Mouse (Mus musculus) urinary bladder, postnatal 10 days (tissue): ENCODE measurements around the gene Cfap73.
A peak's percentile ranks its signal among the peaks of the same experiment; 100 is the strongest.

Source experiments
- DNase-seq: peaks from one replicate; pipeline ENCODE4 v3.0.0; 2022; ENCODE audit warnings: low spot score

The Cfap73 gene

DNA sequence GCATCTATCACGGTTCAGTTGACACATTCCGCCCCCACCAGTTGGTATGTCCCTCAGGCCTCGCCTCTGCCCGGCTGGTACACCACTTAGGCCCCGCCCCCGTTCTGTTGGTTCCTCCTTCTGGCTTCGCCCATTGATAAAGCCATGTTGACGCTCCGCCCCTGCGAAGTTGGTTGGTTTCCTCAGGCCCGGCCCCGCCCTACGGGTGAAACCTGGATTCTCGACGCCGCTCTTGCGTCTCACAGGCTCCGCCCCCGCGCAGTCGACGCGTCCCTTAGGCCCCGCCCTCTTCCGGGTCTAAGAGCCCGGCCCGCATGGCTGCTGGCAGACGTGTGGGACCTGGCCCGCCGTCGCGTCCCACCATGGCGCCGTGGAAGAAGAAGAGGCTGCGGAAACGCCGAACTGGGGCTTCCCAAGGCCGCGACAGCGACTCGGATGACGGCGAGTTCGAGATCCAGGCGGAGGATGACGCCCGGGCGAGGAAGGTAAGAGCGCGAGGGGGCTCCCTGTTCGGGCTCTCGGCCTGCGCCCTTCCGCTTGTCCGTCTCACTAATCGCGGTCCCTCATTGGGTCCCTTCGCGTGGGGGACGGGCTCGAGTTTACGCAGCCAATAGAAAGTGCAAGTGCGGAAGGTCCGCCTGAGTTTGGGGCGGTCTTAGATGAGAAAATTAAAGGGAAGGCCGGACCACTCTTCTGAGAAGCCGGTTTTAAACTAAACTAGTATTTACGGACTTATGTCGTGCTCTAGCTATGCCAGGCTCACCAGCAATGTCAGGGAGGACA, 21.0 kb downstream of the Cfap73 start:
- peak; percentile 98 for DNase-seq

DNA sequence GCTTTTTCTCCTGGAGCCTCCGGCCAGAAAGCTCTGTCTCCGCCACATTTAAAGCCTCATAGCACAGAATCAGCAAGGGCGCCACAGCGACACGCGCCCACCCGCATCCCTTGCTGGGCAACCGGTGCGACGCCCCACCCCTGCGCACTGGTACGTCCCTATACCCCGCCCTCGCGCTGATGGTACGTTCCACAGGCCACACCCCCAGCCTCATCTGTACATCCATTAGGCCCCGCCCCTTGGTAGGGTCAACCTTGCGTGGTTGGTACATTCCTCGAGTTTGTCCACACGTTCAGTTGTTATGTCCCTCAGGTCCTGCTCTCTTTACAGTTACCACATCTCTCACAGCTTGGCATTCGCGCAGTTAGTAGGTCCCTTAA, 21.6 kb downstream of the Cfap73 start, which contains the start of the genes Rita1 and Ddx54:
Rita1 (minus strand) TSS at position 148 of the 380 bp plus-strand sequence.
Ddx54 (plus strand) TSS at position 298 of the 380 bp plus-strand sequence.
- peak; percentile 79 for DNase-seq

DNA sequence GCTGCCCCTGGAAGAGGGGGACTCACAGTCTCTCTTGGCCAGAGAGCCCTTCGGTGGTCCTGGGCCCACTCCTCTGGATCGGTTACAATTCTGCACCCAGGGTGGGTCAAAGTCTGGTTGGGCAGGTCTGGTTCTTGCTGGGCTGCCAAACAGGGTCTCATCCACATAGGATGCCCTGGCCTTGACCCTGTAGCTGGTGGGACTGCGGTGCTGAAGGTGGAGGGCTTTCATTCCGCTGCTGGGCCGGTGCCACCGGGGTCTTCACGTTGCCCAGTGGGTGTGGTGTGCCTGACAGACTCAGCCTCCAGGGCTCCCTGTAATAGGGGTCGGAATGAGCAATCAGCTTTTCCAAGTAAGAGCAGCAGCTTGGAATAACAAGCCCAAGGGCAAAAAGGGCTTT, 22.6 kb downstream of the Cfap73 start:
- no peak for DNase-seq

DNA sequence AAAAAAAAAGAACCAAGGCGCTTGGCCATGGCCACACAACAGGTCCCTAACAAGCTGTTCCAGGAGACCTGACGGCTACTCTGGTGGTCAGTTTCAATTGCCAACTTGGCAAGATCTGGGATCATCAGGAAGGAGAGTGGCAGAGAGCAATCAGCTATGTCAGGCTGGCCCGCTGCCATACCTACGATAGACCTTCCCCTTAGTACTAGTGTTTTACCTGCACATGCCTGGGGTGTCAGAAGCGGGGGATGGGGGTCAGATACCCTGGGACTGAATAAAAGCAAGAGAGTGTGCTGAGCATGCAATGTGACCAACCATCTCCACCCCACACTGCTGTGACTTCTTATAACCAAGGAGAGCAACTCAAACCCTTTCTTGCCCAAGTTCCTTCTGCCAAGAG, 23.1 kb downstream of the Cfap73 start:
- DNase-seq, result no peak

DNA sequence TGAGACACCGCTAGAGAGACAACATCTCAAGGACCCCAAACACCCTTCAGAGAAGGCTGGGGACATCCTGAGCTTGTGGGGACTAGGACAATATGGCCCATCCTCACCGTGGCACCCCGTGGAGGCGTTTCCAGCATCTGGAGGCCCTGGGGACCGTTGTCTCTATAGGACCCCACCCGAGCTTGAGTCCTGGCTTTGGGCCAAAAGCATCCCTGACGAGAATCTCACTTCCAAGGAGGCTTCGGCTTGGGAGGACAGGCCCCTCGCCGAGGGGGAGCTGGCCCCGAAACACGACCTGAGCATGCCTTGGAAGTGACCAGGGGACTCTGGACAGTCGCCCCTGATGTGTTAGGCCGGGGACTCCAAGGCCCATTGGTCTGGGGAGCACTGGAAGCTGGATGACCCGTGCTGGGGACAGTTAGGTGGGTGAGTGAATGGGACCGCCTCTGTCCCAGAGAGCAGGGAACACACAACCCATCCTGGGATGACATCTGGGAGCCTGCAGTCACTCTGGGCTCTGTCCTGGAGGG, 24.7 kb downstream of the Cfap73 start:
- no peak for DNase-seq

DNA sequence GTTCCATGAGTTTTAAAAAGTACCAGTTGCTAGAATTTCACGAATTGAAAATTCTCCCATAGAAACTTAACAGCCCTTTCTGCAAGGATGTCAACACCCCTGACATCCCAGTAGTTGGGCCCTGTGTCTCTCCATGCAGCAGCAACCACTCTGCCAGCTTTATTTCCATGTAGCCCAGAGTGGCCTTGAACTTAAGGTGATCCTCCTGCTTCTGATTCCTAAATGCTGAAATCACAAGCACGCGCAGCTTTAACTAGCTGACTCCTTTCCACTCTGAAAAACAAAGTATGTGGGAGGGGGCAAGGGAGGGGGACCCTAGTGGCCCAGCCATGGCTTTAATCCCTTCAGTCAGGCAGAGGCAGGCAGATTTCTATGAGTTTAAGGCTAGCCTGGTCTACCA, 26.7 kb downstream of the Cfap73 start:
- DNase-seq, result no peak

DNA sequence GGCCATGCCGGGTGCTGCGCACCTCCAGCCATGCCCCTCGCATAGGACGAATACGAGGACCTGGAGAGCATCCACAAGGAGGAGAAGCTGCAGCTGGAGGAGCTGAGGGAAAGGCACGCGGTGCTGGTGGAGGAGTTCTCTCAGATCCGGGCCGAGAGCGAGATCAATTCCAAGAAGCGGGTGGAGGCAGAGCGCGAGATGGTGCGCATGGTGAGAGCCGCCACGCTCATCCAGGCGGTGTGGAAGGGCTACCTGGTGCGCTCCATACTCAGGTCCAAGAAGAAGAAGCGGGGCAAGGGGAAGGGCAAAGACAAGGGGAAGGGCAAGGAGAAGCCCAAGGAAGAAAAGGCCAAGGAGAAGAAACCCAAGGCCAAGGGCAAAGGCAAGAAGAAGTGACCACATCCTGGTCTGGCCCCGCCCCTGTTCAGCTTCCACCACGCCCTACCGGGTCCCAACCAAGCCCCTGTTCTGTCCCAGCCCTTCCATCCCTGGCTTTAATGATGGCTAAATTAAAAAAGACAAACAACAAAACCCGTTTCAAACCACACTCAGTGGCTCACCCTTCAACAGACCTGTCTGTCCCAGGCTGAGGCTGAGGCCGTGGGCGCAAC, 27.3 kb downstream of the Cfap73 start:
- DNase-seq, result no peak

DNA sequence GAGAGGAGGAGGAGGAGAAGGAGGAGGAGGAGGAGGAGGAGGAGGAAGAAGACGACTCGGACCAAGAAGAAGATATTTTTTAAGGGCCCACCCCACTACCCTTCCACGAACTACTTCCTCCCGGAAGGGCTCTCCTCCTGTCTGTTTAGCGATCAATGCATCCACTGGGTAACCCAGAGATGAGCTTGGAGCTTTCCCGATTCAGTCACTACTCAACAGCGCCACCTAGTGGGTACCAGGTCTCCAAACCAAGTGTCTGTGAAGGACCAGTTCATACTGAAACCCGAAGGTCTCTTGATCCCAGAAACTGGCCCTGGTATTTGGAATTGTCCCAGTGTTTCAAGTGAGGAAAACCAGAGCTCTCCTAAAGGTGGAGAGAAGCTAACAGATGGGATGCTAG, 28.3 kb downstream of the Cfap73 start:
- peak; percentile 76 for DNase-seq

DNA sequence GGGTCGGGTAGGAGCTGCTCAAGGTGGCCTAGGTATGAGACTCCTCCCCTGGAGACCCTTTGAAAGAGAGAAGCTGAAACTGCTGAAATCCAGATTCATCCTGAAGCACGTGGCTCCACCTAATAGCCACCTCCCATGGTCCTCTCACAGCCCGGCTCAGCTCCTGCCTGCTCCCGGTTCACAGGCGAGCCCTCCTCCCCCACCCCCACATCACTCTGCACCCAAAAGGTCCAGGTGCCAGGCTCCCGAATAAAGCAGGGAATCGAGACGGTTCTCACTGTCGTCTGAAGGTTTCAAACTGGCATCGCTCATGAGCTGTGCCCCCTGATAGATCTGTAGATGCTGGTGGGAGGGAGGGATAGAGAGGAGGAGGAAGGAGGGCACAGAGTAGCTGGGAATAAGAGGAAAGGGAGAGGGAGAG, 28.8 kb downstream of the Cfap73 start:
- no peak for DNase-seq

DNA sequence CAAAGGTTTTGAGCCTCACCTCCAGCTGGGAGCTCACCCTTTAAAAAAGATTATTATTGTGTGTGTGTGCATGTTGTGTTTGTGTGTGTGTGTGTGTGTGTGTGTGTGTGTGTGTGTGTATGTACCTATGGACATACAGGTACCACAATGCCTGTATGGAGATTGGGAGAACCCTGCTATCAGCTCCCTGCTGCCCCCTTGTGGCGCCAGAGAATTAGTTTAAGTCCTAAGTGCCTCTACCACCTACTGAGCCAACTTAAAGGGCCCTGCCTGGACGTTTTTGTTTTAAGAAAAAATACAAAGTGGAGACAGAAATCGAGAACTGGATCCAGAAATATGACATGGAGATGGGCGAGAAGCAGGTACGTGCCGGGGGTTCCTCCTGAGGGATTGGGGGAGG, 29.2 kb downstream of the Cfap73 start:
- no peak for DNase-seq

DNA sequence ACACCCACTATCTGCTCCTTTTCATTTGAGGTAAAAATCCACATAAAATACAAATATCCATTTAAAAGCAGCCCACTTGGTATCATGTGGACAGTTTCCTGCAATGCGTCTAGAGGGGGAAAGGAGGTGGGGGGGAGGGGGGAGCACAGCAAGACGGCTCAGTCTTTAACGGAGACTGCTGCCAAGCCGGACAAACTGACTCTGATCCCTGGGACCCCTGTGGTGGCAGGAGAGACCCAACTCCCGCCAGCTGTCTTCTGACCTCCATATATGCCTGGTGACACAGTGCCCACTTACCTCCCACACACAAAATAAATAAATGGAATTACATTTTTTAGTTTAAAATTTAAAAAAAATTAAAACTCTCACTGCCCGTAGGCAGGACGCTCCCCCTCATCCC, 30.5 kb downstream of the Cfap73 start:
- no peak for DNase-seq

DNA sequence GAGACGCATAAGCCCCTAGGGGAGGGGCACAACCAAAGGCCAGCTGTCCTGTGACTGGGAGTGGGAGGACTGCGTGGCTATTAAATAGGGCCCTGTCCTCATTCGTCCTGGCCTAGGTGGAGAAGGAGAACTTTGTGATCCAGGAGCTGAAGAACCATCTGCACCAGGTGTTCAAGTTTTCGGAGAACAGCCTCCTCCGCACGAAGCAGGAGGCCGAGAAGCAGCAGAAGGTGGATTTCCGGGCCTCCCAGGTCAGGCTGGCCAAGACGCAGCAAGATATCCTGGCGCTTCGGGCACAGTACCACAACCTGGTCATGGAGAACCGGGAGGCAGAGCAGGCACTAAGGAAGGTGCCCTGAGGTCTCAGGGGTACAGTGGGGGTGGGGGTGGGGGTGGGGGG, 31.8 kb downstream of the Cfap73 start:
- no peak for DNase-seq

DNA sequence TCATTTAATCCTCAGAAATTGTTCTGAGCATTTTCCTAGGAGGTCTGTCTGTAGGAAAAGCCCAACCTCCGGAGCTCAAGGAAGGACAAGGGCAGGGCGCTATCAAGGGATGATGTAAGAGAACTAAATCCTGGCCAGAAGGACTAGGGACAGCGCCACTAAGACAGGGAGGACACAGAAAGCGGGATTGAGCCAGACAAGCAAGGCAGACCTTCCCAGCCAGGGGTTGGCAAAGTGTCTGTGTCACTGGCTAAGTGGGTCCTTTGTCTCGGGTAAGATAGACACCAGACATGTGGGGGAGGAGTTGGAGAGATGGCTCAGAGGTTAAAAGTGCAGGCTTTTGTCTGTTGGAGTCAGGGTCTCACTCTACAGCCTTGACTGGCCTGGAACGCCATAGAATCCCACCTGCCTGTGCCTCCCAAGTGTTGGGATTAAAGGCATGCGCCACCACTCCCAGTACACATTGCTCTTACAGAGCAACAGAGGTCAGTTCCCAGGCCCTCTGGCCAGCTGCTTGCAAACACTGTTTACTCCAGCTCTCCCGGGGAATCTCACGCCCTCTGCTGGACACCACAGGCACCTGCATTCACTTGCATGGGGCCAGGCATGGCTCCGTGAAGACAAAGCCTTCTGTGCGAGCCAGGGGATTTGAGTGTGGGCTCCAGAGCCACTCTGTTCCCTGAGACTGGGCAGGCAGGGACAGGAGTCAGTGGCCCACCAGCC, 32.9 kb downstream of the Cfap73 start:
- DNase-seq, result no peak

DNA sequence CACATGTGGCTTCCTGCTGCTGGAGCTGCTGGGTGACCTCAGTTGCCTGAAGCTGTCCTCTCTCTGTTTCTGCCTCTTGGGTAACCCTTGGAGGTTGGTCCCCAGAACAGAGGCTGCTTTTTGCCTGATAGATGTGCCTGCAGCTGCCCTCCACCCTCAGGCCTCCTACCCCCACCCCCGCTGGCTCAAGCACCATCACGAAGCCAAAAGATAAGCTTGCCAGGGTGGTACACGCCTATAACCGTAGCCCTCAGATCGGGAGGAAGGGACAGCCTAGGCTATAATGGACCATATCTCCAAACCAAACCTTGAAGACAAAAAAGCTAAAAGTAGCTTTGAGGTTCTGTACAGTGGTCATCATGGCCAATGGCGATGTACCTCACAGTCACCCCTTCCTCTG, 34.4 kb downstream of the Cfap73 start:
- DNase-seq, result no peak

DNA sequence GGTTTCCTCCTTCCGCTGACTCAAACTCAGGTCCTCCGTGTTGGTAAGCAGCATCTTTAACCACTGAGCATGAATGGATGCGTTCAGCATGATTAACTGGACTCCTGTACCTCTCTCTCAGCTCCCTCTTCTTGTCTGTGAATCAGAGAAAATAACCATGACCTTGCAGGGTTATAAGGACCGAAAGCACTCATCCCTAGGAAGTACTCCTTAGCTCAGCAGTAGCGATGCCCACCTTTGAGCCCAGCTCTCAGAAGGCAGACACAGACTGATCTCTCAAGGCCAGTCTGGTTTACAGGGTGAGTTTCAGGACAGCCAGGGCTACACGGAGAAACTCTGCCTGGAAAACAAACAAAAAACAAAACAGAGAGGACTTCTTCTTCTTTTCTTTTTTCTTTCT, 39.5 kb downstream of the Cfap73 start:
- no peak for DNase-seq

DNA sequence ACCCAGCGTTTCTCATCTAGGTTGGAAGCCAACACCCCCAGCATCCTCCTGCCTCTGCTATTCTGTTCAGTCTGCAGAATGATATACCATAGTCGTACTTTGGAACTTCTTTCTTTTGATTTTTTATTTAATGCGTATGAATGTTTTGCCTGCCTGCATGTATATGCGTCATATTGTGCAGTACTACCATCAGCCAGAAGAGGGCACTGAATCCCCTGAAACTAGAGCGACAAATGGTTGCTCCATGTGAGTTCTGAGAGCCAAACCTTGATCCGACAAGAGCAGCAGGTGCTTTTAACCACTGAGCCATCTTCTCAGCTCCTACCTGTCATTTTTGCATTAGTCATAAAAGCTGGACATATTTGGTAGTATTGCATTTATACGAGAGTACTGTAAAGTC, 41.9 kb downstream of the Cfap73 start:
- DNase-seq, result no peak

DNA sequence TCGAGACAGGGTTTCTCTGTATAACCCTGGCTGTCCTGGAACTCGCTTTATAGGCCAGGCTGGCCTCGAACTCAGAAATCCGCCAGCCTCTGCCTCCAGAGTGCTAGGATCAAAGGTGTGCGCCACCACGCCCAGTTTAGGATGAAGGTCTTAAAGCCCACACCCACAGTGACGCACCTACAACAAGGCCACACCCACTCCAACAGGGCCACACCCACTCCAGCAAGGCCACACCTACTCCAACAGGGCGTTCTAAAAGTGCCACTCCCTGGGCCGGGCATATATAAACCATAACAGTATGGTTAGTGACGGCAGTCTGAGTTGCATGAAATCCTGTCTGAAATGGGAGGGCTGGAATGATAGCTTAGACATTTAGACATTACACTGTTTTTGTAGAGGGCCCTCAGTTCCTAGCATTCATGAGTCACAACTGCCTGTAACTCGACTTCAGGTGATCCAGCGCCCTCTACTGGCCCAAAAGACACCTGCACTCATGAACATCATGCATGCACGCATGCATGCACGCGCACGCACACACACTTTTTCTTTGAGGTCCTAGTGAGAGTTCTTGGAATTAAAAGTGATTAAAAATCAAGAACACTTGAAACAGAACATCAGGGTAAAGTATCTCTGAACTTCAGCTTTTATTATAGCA, 43.6 kb downstream of the Cfap73 start:
- DNase-seq, result no peak

DNA sequence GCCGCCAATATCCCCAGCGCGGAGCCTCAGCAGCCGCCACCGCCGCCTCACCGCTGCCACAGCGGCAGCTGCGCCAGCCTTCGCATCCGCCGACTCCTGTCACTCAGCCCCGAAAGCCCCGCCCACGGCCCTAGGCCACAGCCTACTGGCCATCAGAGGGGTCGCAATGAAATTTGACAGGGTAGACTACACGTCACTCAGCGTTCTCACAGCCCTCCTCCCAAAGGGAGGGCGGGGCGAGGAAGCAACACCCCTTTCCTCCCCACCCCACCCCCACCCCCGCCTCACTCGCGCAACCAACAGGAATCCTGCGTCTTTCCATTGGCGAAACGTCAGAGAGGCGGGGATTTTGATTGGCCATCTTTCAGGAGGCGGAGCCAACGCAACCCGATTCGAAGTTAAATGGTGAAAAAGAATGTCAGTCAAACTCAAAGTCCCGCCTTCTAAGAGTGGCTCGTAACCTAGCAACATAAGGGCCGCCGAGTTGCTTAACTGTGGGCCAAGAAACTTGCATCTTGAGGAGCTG, 45.4 kb downstream of the Cfap73 start, which contains the start of the genes Tpcn1 and Iqcd:
Tpcn1 (minus strand) TSS at position 105 of the 526 bp plus-strand sequence.
Iqcd (plus strand) TSS at position 448 of the 526 bp plus-strand sequence.
- DNase-seq, result peak; percentile 94

DNA sequence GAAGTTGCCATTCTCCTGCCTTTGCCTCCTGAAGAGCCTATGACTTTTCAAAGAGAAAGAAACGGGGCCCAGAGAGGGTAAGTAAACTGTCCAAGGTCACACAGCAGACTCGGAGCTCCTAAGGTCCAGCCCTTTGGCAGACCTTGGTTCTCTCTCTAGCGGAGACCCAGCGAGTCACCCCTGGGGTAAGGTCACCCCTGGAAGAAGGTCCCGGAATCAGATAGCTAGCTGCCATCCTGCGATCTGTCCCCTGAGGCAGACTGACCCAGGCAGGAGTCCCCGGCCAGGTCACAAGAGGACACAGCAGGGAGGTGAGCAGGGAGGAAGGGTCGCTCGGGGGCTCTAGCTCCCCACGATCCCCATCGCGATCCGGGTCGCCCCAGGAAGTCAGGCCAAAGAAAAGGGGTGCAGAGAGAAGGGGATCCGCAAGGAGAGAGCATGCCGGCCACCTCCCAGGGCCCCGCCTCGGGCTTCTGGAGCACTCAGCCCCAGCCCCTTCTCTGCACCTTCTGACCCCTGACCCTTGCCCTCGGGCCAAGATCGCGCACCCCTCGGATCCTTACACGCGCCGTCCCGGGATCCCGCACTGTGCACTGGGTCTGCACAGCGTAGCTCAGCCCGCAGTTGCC, 46.0 kb downstream of the Cfap73 start:
- DNase-seq, result no peak

DNA sequence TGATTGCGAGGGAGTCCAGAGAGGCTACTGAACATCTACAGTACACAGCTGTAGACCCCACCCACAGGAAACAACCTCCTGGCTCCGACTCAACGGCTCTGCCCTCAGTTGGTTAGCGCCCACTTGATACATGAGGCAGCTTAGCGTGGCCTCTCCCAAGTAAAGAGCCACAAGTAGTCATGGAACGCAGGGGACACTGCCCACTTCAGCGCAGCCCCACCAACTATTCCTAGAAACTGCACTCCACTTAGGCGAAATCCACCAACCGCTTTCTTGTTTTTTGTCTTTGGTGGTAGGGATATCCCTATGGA, 46.5 kb downstream of the Cfap73 start:
- no peak for DNase-seq
